Mouse (Mus musculus) hindbrain, embryonic 10.5 days (tissue): Measurements from ENCODE around the gene B430306N03Rik. TPM values are rescaled to one million over a fixed set of nuclear protein-coding genes. Genes with fewer than 3 reads are reported as not detected.
"Not testable (repeated sequence)": the region's sequence is repeated elsewhere in the genome, so short reads cannot be mapped to it uniquely, and the experiment has no call there.

ENCODE experiments used
- DNase-seq: peaks from one replicate; pipeline ENCODE4 v3.0.0-alpha.2; 2017; ENCODE audit warnings: low spot score
- H3K27ac ChIP-seq: fragments of 300-500 bp; sonication (generic); 2 replicates; pipeline ENCODE4 v1.5.1; 2016; ENCODE audit warnings: mild to moderate bottlenecking, moderate library complexity
- H3K27me3 ChIP-seq: fragments of 300-500 bp; sonication (generic); 2 replicates; pipeline ENCODE4 v1.6.1; 2016; ENCODE audit warnings: mild to moderate bottlenecking; ENCODE audit not compliant: poor library complexity, insufficient read depth, severe bottlenecking
- H3K36me3 ChIP-seq: fragments of 300-500 bp; sonication (generic); 2 replicates; pipeline ENCODE4 v1.6.1; 2016; ENCODE audit warnings: mild to moderate bottlenecking, moderate library complexity
- H3K4me1 ChIP-seq: fragments of 300-500 bp; sonication (generic); replicated peaks from 2 replicates; pipeline ENCODE4 v1.6.1; 2016; ENCODE audit warnings: mild to moderate bottlenecking
- H3K4me3 ChIP-seq: fragments of 300-500 bp; sonication (generic); 2 replicates; pipeline ENCODE4 v1.5.1; 2016; ENCODE audit warnings: mild to moderate bottlenecking, moderate library complexity
- H3K9me3 ChIP-seq: fragments of 300-500 bp; sonication (generic); 2 replicates; pipeline ENCODE4 v1.6.1; 2016; ENCODE audit warnings: mild to moderate bottlenecking, moderate library complexity
- WGBS: fragments of 180-500 bp; shearing (Covaris S2); methylation state at CpG from one replicate; pipeline ENCODE4 v1.1.7; 2016; 5-methylcytosine and 5-hydroxymethylcytosine counted together
- polyA plus RNA-seq: library from polyadenylated mRNA; unstranded; fragments of >200 nt; fragmentation: Nextera tagmentation; extraction: Ambion mirVana; gene quantifications from 2 replicates; pipeline ENCODE4 v1.2.1, GENCODE M21; 2016

B430306N03Rik gene
- polyA plus RNA-seq: 0.10 and 0.15 TPM in 2 replicates

- H3K27me3 ChIP-seq, H3K27ac ChIP-seq, DNase-seq, H3K4me1 ChIP-seq, H3K36me3 ChIP-seq, H3K4me3 ChIP-seq, H3K9me3 ChIP-seq: not testable (repeated sequence)
- WGBS: 79% methylated on average over 3 of the region's 3 CpGs
These were observed at the start of gene B430306N03Rik for GRCm38 (mm10) chr17:48315905-48316579. TSS of gene B430306N03Rik (plus strand) at chr17:48316141.

- Histone ChIP-seq H3K36me3 (no peaks in the 10 kb centered on the region), H3K9me3 (no peaks in the 10 kb centered on the region), H3K4me1 (0 out of 2 replicates have a peak, but pooled peaks cover 11% of the 10 kb centered on the region), H3K27me3 (no peaks in the 10 kb centered on the region), H3K27ac (no peak overlapping the region), H3K4me3 (no peak overlapping the region)
- DNase-seq: no peak
- 57% methylated on average over 2 of the region's 2 CpGs for WGBS
These were observed 49.2 kb upstream of the B430306N03Rik start for GRCm38 (mm10) chr17:48266610-48267304.

- Histone ChIP-seq H3K4me1 (0 out of 2 replicates have a peak, but pooled peaks cover 11% of the 10 kb centered on the region), H3K27ac (no peak overlapping the region), H3K4me3 (no peak overlapping the region), H3K36me3 (no peaks in the 10 kb centered on the region), H3K27me3 (no peaks in the 10 kb centered on the region), H3K9me3 (no peaks in the 10 kb centered on the region)
- no peak for DNase-seq
- 88% methylated on average over 1 of the region's 1 CpGs for WGBS
These were observed 48.4 kb upstream of the B430306N03Rik start for GRCm38 (mm10) chr17:48267591-48267990.

- no peaks in the 10 kb centered on the region for H3K36me3 ChIP-seq
- no peak overlapping the region for H3K27ac ChIP-seq
- no peak for DNase-seq
- no peak overlapping the region for H3K4me3 ChIP-seq
- H3K9me3 ChIP-seq: no peaks in the 10 kb centered on the region
- H3K27me3 ChIP-seq: no peaks in the 10 kb centered on the region
- H3K4me1 ChIP-seq: 0 out of 2 replicates have a peak, but pooled peaks cover 11% of the 10 kb centered on the region
These were observed 47.7 kb upstream of the B430306N03Rik start for GRCm38 (mm10) chr17:48268276-48268675.

GRCm38 (mm10) chr17:48269833-48270232 is 46.1 kb upstream of the B430306N03Rik start:
- 72% methylated on average over 4 of the region's 4 CpGs for WGBS
- Histone ChIP-seq H3K36me3 (no peaks in the 10 kb centered on the region), H3K9me3 (no peaks in the 10 kb centered on the region), H3K27me3 (no peaks in the 10 kb centered on the region), H3K4me3 (no peak overlapping the region), H3K27ac (no peak overlapping the region), H3K4me1 (0 out of 2 replicates have a peak, but pooled peaks cover 11% of the 10 kb centered on the region)
- no peak for DNase-seq

GRCm38 (mm10) chr17:48272158-48272557 is 43.8 kb upstream of the B430306N03Rik start:
- Histone ChIP-seq H3K36me3 (no peaks in the 10 kb centered on the region), H3K27ac (no peak overlapping the region)
- DNase-seq: no peak

GRCm38 (mm10) chr17:48272598-48272997 is 43.3 kb upstream of the B430306N03Rik start:
- Histone ChIP-seq H3K4me3 (no peak overlapping the region), H3K27me3 (no peaks in the 10 kb centered on the region), H3K9me3 (no peaks in the 10 kb centered on the region), H3K27ac (no peak overlapping the region), H3K4me1 (no peaks in the 10 kb centered on the region), H3K36me3 (no peaks in the 10 kb centered on the region)
- 91% methylated on average over 4 of the region's 4 CpGs for WGBS
- no peak for DNase-seq

More at GRCm38 (mm10) chr17:48272158-48272557, 43.8 kb upstream of the B430306N03Rik start:
- Histone ChIP-seq H3K4me3 (no peak overlapping the region), H3K9me3 (no peaks in the 10 kb centered on the region), H3K4me1 (no peaks in the 10 kb centered on the region), H3K27me3 (no peaks in the 10 kb centered on the region)
- 80% methylated on average over 5 of the region's 5 CpGs for WGBS

GRCm38 (mm10) chr17:48274098-48274497 is 41.8 kb upstream of the B430306N03Rik start:
- Histone ChIP-seq H3K9me3 (no peaks in the 10 kb centered on the region), H3K36me3 (no peaks in the 10 kb centered on the region), H3K4me3 (no peak overlapping the region), H3K27ac (no peak overlapping the region), H3K27me3 (no peaks in the 10 kb centered on the region), H3K4me1 (no peaks in the 10 kb centered on the region)
- DNase-seq: no peak
- WGBS: 73% methylated on average over 4 of the region's 4 CpGs

- DNase-seq: peak; percentile 77
- no peaks in the 10 kb centered on the region for H3K4me1 ChIP-seq
- H3K4me3 ChIP-seq: no peak overlapping the region
- H3K27me3 ChIP-seq: no peaks in the 10 kb centered on the region
- H3K9me3 ChIP-seq: no peaks in the 10 kb centered on the region
- 31% methylated on average over 6 of the region's 6 CpGs for WGBS
- no peak overlapping the region for H3K27ac ChIP-seq
- no peaks in the 10 kb centered on the region for H3K36me3 ChIP-seq
These were observed 41.1 kb upstream of the B430306N03Rik start for GRCm38 (mm10) chr17:48274885-48275284.

GRCm38 (mm10) chr17:48275736-48276135 is 40.2 kb upstream of the B430306N03Rik start:
- Histone ChIP-seq H3K4me1 (peaks cover 3% of the 10 kb centered on the region), H3K4me3 (no peak overlapping the region), H3K27ac (no peak overlapping the region; the same call in 1 of the 2 replicates), H3K36me3 (no peaks in the 10 kb centered on the region), H3K27me3 (no peaks in the 10 kb centered on the region), H3K9me3 (no peaks in the 10 kb centered on the region)
- WGBS: 69% methylated on average over 7 of the region's 7 CpGs
- DNase-seq: no peak

- H3K27ac ChIP-seq: no peak overlapping the region
- no peaks in the 10 kb centered on the region for H3K36me3 ChIP-seq
- no peak for DNase-seq
- H3K27me3 ChIP-seq: no peaks in the 10 kb centered on the region
- no peaks in the 10 kb centered on the region for H3K9me3 ChIP-seq
- H3K4me1 ChIP-seq: peaks cover 21% of the 10 kb centered on the region
- no peak overlapping the region for H3K4me3 ChIP-seq
These were observed 37.6 kb upstream of the B430306N03Rik start for GRCm38 (mm10) chr17:48278381-48278780.

GRCm38 (mm10) chr17:48279002-48279401 is 36.9 kb upstream of the B430306N03Rik start:
- no peak overlapping the region for H3K27ac ChIP-seq
- H3K4me1 ChIP-seq: peaks cover 21% of the 10 kb centered on the region
- H3K36me3 ChIP-seq: no peaks in the 10 kb centered on the region
- no peaks in the 10 kb centered on the region for H3K9me3 ChIP-seq
- DNase-seq: no peak
- H3K4me3 ChIP-seq: no peak overlapping the region
- no peaks in the 10 kb centered on the region for H3K27me3 ChIP-seq
- WGBS: 81% methylated on average over 4 of the region's 4 CpGs
